Mouse (Mus musculus) kidney, adult 2 months (tissue): ENCODE measurements around the gene Gm10638.

ENCODE experiments used
- CTCF ChIP-seq: fragments of 200-500 bp; conservative IDR thresholded peaks from 2 replicates; pipeline ENCODE4 v1.5.1; 2011; ENCODE audit warnings: low read depth, mild to moderate bottlenecking, control low read depth, low read length, moderate library complexity, mixed read lengths; ENCODE audit not compliant: insufficient read depth, insufficient read length
- POLR2A ChIP-seq: fragments of 200-500 bp; IDR thresholded peaks from one replicate; pipeline ENCODE4 v1.6.1; 2011; ENCODE audit warnings: low read depth, low read length, control low read depth

GRCm38 (mm10) chr8:86705317-86705716 is 40.2 kb upstream of the Gm10638 start:
- TF ChIP-seq CTCF, result no peak
- no peak for TF ChIP-seq POLR2A
